Mouse (Mus musculus) kidney, embryonic 16.5 days (tissue): Measurements from ENCODE around the gene Uggt2. TPM values are rescaled to one million over a fixed set of nuclear protein-coding genes. Genes with fewer than 3 reads are reported as not detected.

Source experiments
- ATAC-seq: fragments of 200-750 bp; cut with Nextera tagmentation; 2 replicates; pipeline ENCODE4 v1.8.0; 2017; ENCODE audit warnings: moderate TSS enrichment; ENCODE audit not compliant: low FRiP score, low TSS enrichment
- H3K27ac ChIP-seq: fragments of 300-500 bp; sonication (generic); 2 replicates; pipeline ENCODE4 v1.5.1; 2014; ENCODE audit warnings: low read length
- H3K27me3 ChIP-seq: fragments of 300-500 bp; sonication (generic); 2 replicates; pipeline ENCODE4 v1.6.1; 2014; ENCODE audit warnings: low read length, control low read depth, mixed read lengths; ENCODE audit not compliant: insufficient read depth
- H3K36me3 ChIP-seq: fragments of 300-500 bp; sonication (generic); 2 replicates; pipeline ENCODE4 v1.6.1; 2014; ENCODE audit warnings: low read length, control low read depth, mixed read lengths; ENCODE audit not compliant: insufficient read depth
- H3K4me1 ChIP-seq: fragments of 300-500 bp; sonication (generic); 2 replicates; pipeline ENCODE4 v1.6.1; 2014; ENCODE audit warnings: low read length, control low read depth, mixed read lengths; ENCODE audit not compliant: insufficient read depth
- H3K4me2 ChIP-seq: fragments of 300-500 bp; sonication (generic); replicated peaks from 2 replicates; pipeline ENCODE4 v1.6.1; 2014; ENCODE audit warnings: low read depth, low read length
- H3K4me3 ChIP-seq: fragments of 300-500 bp; sonication (generic); 2 replicates; pipeline ENCODE4 v1.5.1; 2014; ENCODE audit warnings: mild to moderate bottlenecking, low read length
- H3K9ac ChIP-seq: fragments of 300-500 bp; sonication (generic); replicated peaks from 2 replicates; pipeline ENCODE4 v1.6.1; 2014; ENCODE audit warnings: low read length
- H3K9me3 ChIP-seq: fragments of 300-500 bp; sonication (generic); 2 replicates; pipeline ENCODE4 v1.6.1; 2016; ENCODE audit warnings: low read length, control low read depth
- WGBS: fragments of 180-500 bp; shearing (Covaris S2); extraction: QIAGEN DNeasy Blood & Tissue Kit; methylation state at CpG from one replicate; pipeline ENCODE4 v1.1.7; 2014; 5-methylcytosine and 5-hydroxymethylcytosine counted together
- polyA plus RNA-seq: library from polyadenylated mRNA; unstranded; fragments of >200 nt; fragmentation: Nextera tagmentation; extraction: Ambion mirVana; gene quantifications from 2 replicates; pipeline ENCODE4 v1.2.1, GENCODE M21; 2015

Gene Uggt2
- polyA plus RNA-seq, 1 experiment from 2014 or later = 12.2 TPM

- no peak overlapping the region for H3K4me3 ChIP-seq
- no peak overlapping the region for H3K9ac ChIP-seq
- H3K27ac ChIP-seq = no peak overlapping the region
- no peak for ATAC-seq
- H3K27me3 ChIP-seq = no peaks in the 10 kb centered on the region
- no peaks in the 10 kb centered on the region for H3K9me3 ChIP-seq
- peaks cover 9% of the 10 kb centered on the region; the same call in 1 of the 2 replicates for H3K36me3 ChIP-seq
- no peaks in the 10 kb centered on the region for H3K4me1 ChIP-seq
- no peak overlapping the region for H3K4me2 ChIP-seq
- 74% methylated on average over 7 of the region's 7 CpGs for WGBS
Observed at GRCm38 (mm10) chr14:119043765-119044164, 55.5 kb downstream of the Uggt2 start.

GRCm38 (mm10) chr14:119040253-119040652 is 59.0 kb downstream of the Uggt2 start:
- peaks cover 14% of the 10 kb centered on the region; the same call in 1 of the 2 replicates for H3K36me3 ChIP-seq
- no peak overlapping the region for H3K27ac ChIP-seq
- WGBS = 73% methylated on average over 1 of the region's 1 CpGs
- H3K9ac ChIP-seq = no peak overlapping the region
- H3K4me3 ChIP-seq = no peak overlapping the region
- no peak overlapping the region for H3K4me2 ChIP-seq
- no peak for ATAC-seq
- no peaks in the 10 kb centered on the region for H3K27me3 ChIP-seq
- H3K4me1 ChIP-seq = 0 out of 2 replicates have a peak, but pooled peaks cover 2% of the 10 kb centered on the region
- H3K9me3 ChIP-seq = no peaks in the 10 kb centered on the region

DNA sequence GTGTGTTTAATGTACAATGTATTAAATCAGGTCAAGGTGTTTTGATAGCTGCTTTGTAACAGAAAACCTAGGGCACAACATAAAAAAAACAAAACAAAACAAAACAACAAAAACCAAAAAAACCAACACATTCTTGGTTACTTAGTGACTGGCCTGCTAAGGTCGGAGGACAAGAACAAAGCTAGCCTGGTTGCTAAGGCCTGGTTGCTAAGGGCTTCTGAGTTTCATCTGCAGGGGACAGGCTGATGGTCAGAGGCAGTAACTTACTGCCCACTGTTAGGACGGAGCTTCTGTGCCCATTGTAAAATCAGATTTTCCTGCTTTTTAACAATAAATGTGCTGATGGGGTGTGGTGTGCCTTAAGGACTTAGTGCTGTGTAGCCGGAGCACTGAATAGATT is 61.5 kb downstream of the Uggt2 start:
- Histone ChIP-seq H3K9me3 (no peaks in the 10 kb centered on the region), H3K4me3 (no peak overlapping the region), H3K36me3 (peaks cover 28% of the 10 kb centered on the region), H3K4me2 (no peak overlapping the region), H3K4me1 (0 out of 2 replicates have a peak, but pooled peaks cover 2% of the 10 kb centered on the region), H3K9ac (no peak overlapping the region), H3K27ac (no peak overlapping the region), H3K27me3 (no peaks in the 10 kb centered on the region)
- ATAC-seq = peak; percentile 61; the same call in 1 of the 2 replicates
- WGBS = 54% methylated on average over 3 of the region's 3 CpGs

DNA sequence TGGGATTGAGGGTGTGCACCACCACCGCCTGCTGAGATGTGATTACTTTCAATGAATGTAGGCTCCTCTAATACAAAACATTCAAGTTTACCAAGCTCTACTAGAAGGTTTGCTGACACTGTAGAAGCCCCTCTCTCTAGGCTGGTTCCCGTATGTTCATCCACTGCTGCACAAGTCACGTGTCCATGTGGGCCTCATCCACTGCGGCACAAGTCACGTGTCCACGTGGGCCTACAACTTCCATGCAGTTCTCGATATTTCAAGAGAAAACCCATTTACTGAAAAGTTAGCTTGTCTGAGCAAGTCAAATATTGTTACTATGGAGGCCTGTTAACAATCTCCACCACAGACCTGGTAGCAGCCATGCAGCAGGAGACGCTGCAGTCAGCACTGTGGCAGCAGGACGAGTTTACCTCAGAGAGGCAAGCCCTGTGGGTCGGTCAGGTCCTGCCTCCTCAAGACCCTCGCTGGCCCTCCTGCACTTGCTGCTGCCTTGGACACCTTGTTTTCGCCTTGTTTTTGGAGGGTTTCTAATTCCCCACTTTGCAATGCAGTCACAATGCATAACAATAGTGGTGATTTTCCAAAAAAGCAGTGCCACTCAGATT is 62.0 kb downstream of the Uggt2 start:
- 91% methylated on average over 12 of the region's 12 CpGs for WGBS
- Histone ChIP-seq H3K27ac (no peak overlapping the region), H3K4me1 (0 out of 2 replicates have a peak, but pooled peaks cover 2% of the 10 kb centered on the region), H3K4me2 (no peak overlapping the region), H3K4me3 (no peak overlapping the region), H3K9ac (no peak overlapping the region), H3K27me3 (no peaks in the 10 kb centered on the region), H3K9me3 (no peaks in the 10 kb centered on the region), H3K36me3 (peaks cover 30% of the 10 kb centered on the region)
- no peak for ATAC-seq

- Histone ChIP-seq H3K36me3 (peaks cover 22% of the 10 kb centered on the region), H3K4me1 (no peaks in the 10 kb centered on the region), H3K4me3 (no peak overlapping the region), H3K9ac (no peak overlapping the region), H3K27ac (no peak overlapping the region), H3K27me3 (no peaks in the 10 kb centered on the region), H3K4me2 (no peak overlapping the region), H3K9me3 (no peaks in the 10 kb centered on the region)
- no peak for ATAC-seq
- 54% methylated on average over 2 of the region's 2 CpGs for WGBS
Observed at GRCm38 (mm10) chr14:119027675-119028253, 71.5 kb downstream of the Uggt2 start.

DNA sequence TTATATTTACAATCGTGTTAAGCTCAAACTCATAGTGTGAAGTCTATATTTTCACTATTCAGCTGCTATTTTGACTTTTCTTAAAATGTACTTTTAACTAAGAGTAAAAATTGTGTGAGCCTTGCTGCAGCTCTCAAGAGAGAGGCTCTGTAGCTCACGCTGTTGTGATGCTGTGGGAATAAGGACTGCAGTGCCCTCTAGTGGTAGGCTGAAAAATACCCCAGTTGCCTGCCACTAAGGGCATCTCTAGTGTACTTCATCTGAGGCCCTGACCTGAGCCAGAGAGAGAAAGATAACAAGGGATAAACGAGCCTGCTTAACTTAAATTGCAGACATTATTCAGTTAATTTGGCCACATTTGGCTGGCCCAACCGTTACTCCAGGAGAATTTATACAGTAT is 72.1 kb downstream of the Uggt2 start:
- Histone ChIP-seq H3K4me2 (no peak overlapping the region), H3K27me3 (no peaks in the 10 kb centered on the region), H3K9me3 (no peaks in the 10 kb centered on the region), H3K4me3 (no peak overlapping the region), H3K27ac (no peak overlapping the region), H3K9ac (no peak overlapping the region), H3K4me1 (no peaks in the 10 kb centered on the region), H3K36me3 (peaks cover 21% of the 10 kb centered on the region)
- 49% methylated on average over 4 of the region's 4 CpGs for WGBS
- peak; percentile 75; the same call in 1 of the 2 replicates for ATAC-seq

- Histone ChIP-seq H3K27me3 (no peaks in the 10 kb centered on the region), H3K9me3 (no peaks in the 10 kb centered on the region), H3K4me3 (no peak overlapping the region), H3K4me2 (no peak overlapping the region), H3K36me3 (peaks cover 12% of the 10 kb centered on the region; the same call in 1 of the 2 replicates), H3K9ac (no peak overlapping the region), H3K27ac (no peak overlapping the region), H3K4me1 (no peaks in the 10 kb centered on the region)
- 72% methylated on average over 5 of the region's 5 CpGs for WGBS
- no peak for ATAC-seq
Observed at GRCm38 (mm10) chr14:119025889-119026288, 73.3 kb downstream of the Uggt2 start.

DNA sequence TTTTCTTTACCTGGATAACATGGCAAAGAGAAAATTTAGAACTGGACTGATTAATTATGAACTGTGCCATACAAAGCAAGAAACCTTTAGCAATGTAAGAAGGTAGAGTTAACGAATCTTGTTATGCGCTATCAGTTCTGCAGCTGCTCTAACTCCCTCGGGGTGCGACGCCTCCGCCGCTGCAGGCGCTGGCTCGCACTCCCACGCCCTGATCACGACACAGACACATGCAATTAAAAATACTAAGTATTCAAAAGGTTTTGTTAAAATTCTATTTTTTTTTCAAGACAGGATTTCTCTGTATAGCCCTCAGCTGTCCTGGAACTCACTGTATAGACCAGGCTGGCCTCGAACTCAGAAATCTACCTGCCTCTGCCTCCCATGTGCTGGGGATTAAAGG is 85.7 kb downstream of the Uggt2 start:
- H3K27ac ChIP-seq = no peak overlapping the region
- no peaks in the 10 kb centered on the region for H3K4me1 ChIP-seq
- H3K4me2 ChIP-seq = 0 out of 2 replicates have a peak overlapping the region, but pooled peaks have one; percentile 20
- H3K27me3 ChIP-seq = no peaks in the 10 kb centered on the region
- no peak overlapping the region for H3K9ac ChIP-seq
- H3K9me3 ChIP-seq = no peaks in the 10 kb centered on the region
- H3K36me3 ChIP-seq = peaks cover 14% of the 10 kb centered on the region
- no peak overlapping the region for H3K4me3 ChIP-seq
- no peak for ATAC-seq
- WGBS = 76% methylated on average over 12 of the region's 12 CpGs

DNA sequence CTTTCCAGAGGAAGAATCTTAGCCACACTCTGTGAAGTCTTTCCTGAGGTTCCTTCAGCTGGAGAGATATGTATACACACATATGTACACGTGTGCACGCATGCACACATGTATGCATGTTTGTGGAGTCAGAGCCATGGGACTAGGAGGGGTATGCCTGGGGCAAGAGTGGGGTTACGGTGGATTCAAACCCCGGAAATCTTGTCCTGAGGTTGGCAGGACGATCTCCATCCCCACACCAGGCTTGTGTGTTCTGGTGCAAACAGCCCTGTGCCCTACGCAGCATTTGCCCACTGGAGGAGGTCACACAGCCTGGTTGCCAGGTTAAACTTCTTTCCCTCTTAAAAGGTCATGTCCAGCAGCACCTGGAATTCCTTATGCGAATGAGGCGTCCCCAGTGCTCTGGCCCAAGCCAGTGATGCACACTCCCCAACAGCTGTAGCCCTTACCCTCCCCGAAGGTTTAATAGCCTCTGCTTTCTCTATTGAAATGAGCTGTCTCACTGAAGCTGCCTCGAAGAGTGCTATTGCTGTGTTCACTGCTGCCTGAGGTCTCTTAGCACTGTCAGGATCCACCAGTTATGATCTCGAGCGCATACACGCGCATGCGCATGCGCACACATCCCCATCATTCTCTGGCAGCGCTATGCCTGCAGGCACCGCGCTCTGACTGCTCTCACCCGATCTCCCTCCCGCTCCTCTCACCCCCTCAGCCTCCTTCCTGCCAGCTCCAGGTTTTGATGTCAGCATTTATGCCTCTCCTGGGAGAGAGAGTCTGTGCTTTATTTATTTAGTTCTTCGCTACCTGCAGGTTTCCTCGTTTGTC is 86.4 kb downstream of the Uggt2 start:
- H3K4me2 ChIP-seq = peak overlapping the region; percentile 20; the same call in 1 of the 2 replicates
- ATAC-seq = peak; percentile 46; the same call in 1 of the 2 replicates
- H3K36me3 ChIP-seq = peaks cover 14% of the 10 kb centered on the region
- no peaks in the 10 kb centered on the region for H3K9me3 ChIP-seq
- 68% methylated on average over 23 of the region's 23 CpGs for WGBS
- peaks cover 4% of the 10 kb centered on the region; the same call in 1 of the 2 replicates for H3K4me1 ChIP-seq
- no peaks in the 10 kb centered on the region for H3K27me3 ChIP-seq
- H3K9ac ChIP-seq = no peak overlapping the region
- no peak overlapping the region for H3K4me3 ChIP-seq
- H3K27ac ChIP-seq = no peak overlapping the region
